Mouse (Mus musculus) midbrain, postnatal 0 days (tissue): ENCODE data around the gene A830031A19Rik. TPM values are rescaled to one million over a fixed set of nuclear protein-coding genes. Genes with fewer than 3 reads are reported as not detected.
A peak's percentile ranks its signal among the peaks of the same experiment; 100 is the strongest.

ENCODE experiments used
- ATAC-seq: fragments of 200-750 bp; cut with Nextera tagmentation; 2 replicates; pipeline ENCODE4 v1.8.0; 2017; ENCODE audit warnings: moderate number of reproducible peaks, mild to moderate bottlenecking, moderate TSS enrichment, moderate library complexity; ENCODE audit not compliant: low FRiP score
- DNase-seq: peaks from one replicate; pipeline ENCODE4 v3.0.0-alpha.2; 2015; ENCODE audit warnings: low spot score
- H3K27ac ChIP-seq: fragments of 300-500 bp; sonication (generic); 2 replicates; pipeline ENCODE4 v1.5.1; 2014; ENCODE audit warnings: low read depth, mild to moderate bottlenecking, low read length, mixed read lengths
- H3K27me3 ChIP-seq: fragments of 300-500 bp; sonication (generic); 2 replicates; pipeline ENCODE4 v1.6.1; 2014; ENCODE audit warnings: low read length, control low read depth, mixed read lengths; ENCODE audit not compliant: insufficient read depth
- H3K36me3 ChIP-seq: fragments of 300-500 bp; sonication (generic); 2 replicates; pipeline ENCODE4 v1.6.1; 2014; ENCODE audit warnings: low read length, control low read depth, mixed read lengths; ENCODE audit not compliant: insufficient read depth
- H3K4me1 ChIP-seq: fragments of 300-500 bp; sonication (generic); 2 replicates; pipeline ENCODE4 v1.6.1; 2014; ENCODE audit warnings: mild to moderate bottlenecking, control low read depth, antibody characterized with exemption, low read length, mixed read lengths; ENCODE audit not compliant: insufficient read depth
- H3K4me2 ChIP-seq: fragments of 300-500 bp; sonication (generic); 2 replicates; pipeline ENCODE4 v1.6.1; 2014; ENCODE audit warnings: low read depth, mild to moderate bottlenecking, low read length, mixed read lengths; ENCODE audit not compliant: poor library complexity, severe bottlenecking
- H3K4me3 ChIP-seq: fragments of 300-500 bp; sonication (generic); 2 replicates; pipeline ENCODE4 v1.5.1; 2014; ENCODE audit warnings: low read depth, mild to moderate bottlenecking, low read length, moderate library complexity
- H3K9ac ChIP-seq: fragments of 300-500 bp; sonication (generic); replicated peaks from 2 replicates; pipeline ENCODE4 v1.6.1; 2014; ENCODE audit warnings: mild to moderate bottlenecking, low read length, moderate library complexity, mixed read lengths; ENCODE audit not compliant: poor library complexity, severe bottlenecking
- H3K9me3 ChIP-seq: fragments of 300-500 bp; sonication (generic); 2 replicates; pipeline ENCODE4 v1.6.1; 2016; ENCODE audit warnings: low read length, control low read depth
- CTCF ChIP-seq: IDR thresholded peaks from 2 replicates; pipeline ENCODE4 v1.5.1; 2016; ENCODE audit warnings: antibody characterized with exemption, mild to moderate bottlenecking
- WGBS: fragments of 180-500 bp; shearing (Covaris S2); extraction: QIAGEN DNeasy Blood & Tissue Kit; methylation state at CpG from one replicate; pipeline ENCODE4 v1.1.7; 2014; 5-methylcytosine and 5-hydroxymethylcytosine counted together
- polyA plus RNA-seq: library from polyadenylated mRNA; unstranded; fragments of >200 nt; fragmentation: Nextera tagmentation; extraction: Ambion mirVana; gene quantifications from 2 replicates; pipeline ENCODE4 v1.2.1, GENCODE M21; 2015
- total RNA-seq: library from RNA; depleted of rRNA; stranded (reverse); fragments of >200 nt; gene quantifications from 2 replicates; pipeline ENCODE4 v1.2.3, GENCODE M21; 2014

The A830031A19Rik gene
- total and polyA plus RNA-seq, 2 experiments from 2014 or later = not detected

- peak; percentile 14 for ATAC-seq
- 0% methylated on average over 59 of the region's 59 CpGs for WGBS
Observed at GRCm38 (mm10) chr11:24076821-24077730, 2.2 kb upstream of the A830031A19Rik start.

GRCm38 (mm10) chr11:24076127-24076650, 1.3 kb upstream of the A830031A19Rik start:
- Histone ChIP-seq H3K9me3 (no peaks in the 10 kb centered on the region), H3K36me3 (no peaks in the 10 kb centered on the region), H3K4me2 (peak overlapping the region; percentile 99), H3K4me1 (0 out of 2 replicates have a peak, but pooled peaks cover 4% of the 10 kb centered on the region), H3K9ac (peak overlapping the region; percentile 84), H3K4me3 (peak overlapping the region; percentile 84), H3K27me3 (0 out of 2 replicates have a peak, but pooled peaks cover 3% of the 10 kb centered on the region), H3K27ac (peak overlapping the region; percentile 93)
- TF ChIP-seq CTCF = peak; percentile 67
- peak; percentile 92 for DNase-seq
- ATAC-seq = peak; percentile 34
- WGBS = under 1% methylated on average over 31 of the region's 32 CpGs

More at GRCm38 (mm10) chr11:24076821-24077730, 2.2 kb upstream of the A830031A19Rik start:
- peak overlapping the region; percentile 84 for H3K9ac ChIP-seq
- H3K9me3 ChIP-seq = no peaks in the 10 kb centered on the region
- peak overlapping the region; percentile 99 for H3K4me2 ChIP-seq
- DNase-seq = peak; percentile 65
- H3K27me3 ChIP-seq = 0 out of 2 replicates have a peak, but pooled peaks cover 3% of the 10 kb centered on the region
- 0 out of 2 replicates have a peak, but pooled peaks cover 4% of the 10 kb centered on the region for H3K4me1 ChIP-seq
- TF ChIP-seq CTCF = peak; percentile 25; the same call in 1 of the 2 replicates
- peak overlapping the region; percentile 84 for H3K4me3 ChIP-seq
- H3K27ac ChIP-seq = peak overlapping the region; percentile 93
- no peaks in the 10 kb centered on the region for H3K36me3 ChIP-seq

- TF ChIP-seq CTCF = no peak
- 1% methylated on average over 17 of the region's 17 CpGs for WGBS
- Histone ChIP-seq H3K4me3 (peak overlapping the region; percentile 84), H3K4me2 (peak overlapping the region; percentile 99), H3K27me3 (0 out of 2 replicates have a peak, but pooled peaks cover 3% of the 10 kb centered on the region), H3K4me1 (0 out of 2 replicates have a peak, but pooled peaks cover 4% of the 10 kb centered on the region), H3K27ac (peak overlapping the region; percentile 93), H3K9me3 (no peaks in the 10 kb centered on the region), H3K9ac (peak overlapping the region; percentile 84), H3K36me3 (no peaks in the 10 kb centered on the region)
- ATAC-seq (no peak), DNase-seq (no peak)
Observed at GRCm38 (mm10) chr11:24075486-24076126, 752 bp upstream of the A830031A19Rik start.

GRCm38 (mm10) chr11:24074021-24074591, 748 bp downstream of the A830031A19Rik start:
- Histone ChIP-seq H3K9me3 (no peaks in the 10 kb centered on the region), H3K9ac (peak overlapping the region; percentile 24; the same call in 1 of the 2 replicates), H3K4me1 (0 out of 2 replicates have a peak, but pooled peaks cover 4% of the 10 kb centered on the region), H3K4me2 (peak overlapping the region; percentile 99), H3K27ac (no peak overlapping the region), H3K27me3 (0 out of 2 replicates have a peak, but pooled peaks cover 3% of the 10 kb centered on the region), H3K36me3 (no peaks in the 10 kb centered on the region), H3K4me3 (peak overlapping the region; percentile 84)
- DNase-seq (no peak), ATAC-seq (no peak)
- TF ChIP-seq CTCF = no peak
- whole genome bisulfite sequencing = 2% methylated on average over 18 of the region's 18 CpGs

- H3K9ac ChIP-seq = no peak overlapping the region
- no peak; the same call in 1 of the 2 replicates for ATAC-seq
- DNase-seq = peak; percentile 64
- H3K27me3 ChIP-seq = no peaks in the 10 kb centered on the region
- no peak overlapping the region for H3K27ac ChIP-seq
- no peaks in the 10 kb centered on the region for H3K9me3 ChIP-seq
- no peak overlapping the region for H3K4me2 ChIP-seq
- WGBS = 28% methylated on average over 4 of the region's 4 CpGs
- peak; percentile 72 for TF ChIP-seq CTCF
- 0 out of 2 replicates have a peak, but pooled peaks cover 2% of the 10 kb centered on the region for H3K4me1 ChIP-seq
- H3K4me3 ChIP-seq = no peak overlapping the region
- no peaks in the 10 kb centered on the region for H3K36me3 ChIP-seq
Observed at GRCm38 (mm10) chr11:24065313-24065712, 9.5 kb downstream of the A830031A19Rik start.
